Mouse (Mus musculus) heart, embryonic 13.5 days (tissue): ENCODE data around the gene Srsf11. TPM values are rescaled to one million over a fixed set of nuclear protein-coding genes. Genes with fewer than 3 reads are reported as not detected.

ENCODE experiments used
- ATAC-seq: fragments of 200-750 bp; cut with Nextera tagmentation; 2 replicates; pipeline ENCODE4 v1.8.0; 2017; ENCODE audit warnings: moderate TSS enrichment; ENCODE audit not compliant: insufficient number of reproducible peaks, low FRiP score, low TSS enrichment; ENCODE audit errors: extremely low read depth
- H3K27ac ChIP-seq: fragments of 300-500 bp; sonication (generic); replicated peaks from 2 replicates; pipeline ENCODE4 v1.5.1; 2015; ENCODE audit warnings: moderate library complexity, mild to moderate bottlenecking, inconsistent platforms
- H3K27me3 ChIP-seq: fragments of 300-500 bp; sonication (generic); replicated peaks from 2 replicates; pipeline ENCODE4 v1.6.1; 2015; ENCODE audit warnings: mild to moderate bottlenecking, inconsistent platforms
- H3K36me3 ChIP-seq: fragments of 300-500 bp; sonication (generic); 2 replicates; pipeline ENCODE4 v1.6.1; 2015; ENCODE audit warnings: mild to moderate bottlenecking, inconsistent platforms
- H3K4me1 ChIP-seq: fragments of 300-500 bp; sonication (generic); 2 replicates; pipeline ENCODE4 v1.6.1; 2015; ENCODE audit warnings: inconsistent platforms
- H3K4me2 ChIP-seq: fragments of 300-500 bp; sonication (generic); 2 replicates; pipeline ENCODE4 v1.6.1; 2015; ENCODE audit warnings: inconsistent platforms, mild to moderate bottlenecking, moderate library complexity
- H3K4me3 ChIP-seq: fragments of 300-500 bp; sonication (generic); 2 replicates; pipeline ENCODE4 v1.5.1; 2015; ENCODE audit warnings: moderate library complexity, mild to moderate bottlenecking, inconsistent platforms
- H3K9ac ChIP-seq: fragments of 300-500 bp; sonication (generic); 2 replicates; pipeline ENCODE4 v1.6.1; 2015; ENCODE audit warnings: inconsistent platforms, mild to moderate bottlenecking, moderate library complexity
- H3K9me3 ChIP-seq: fragments of 300-500 bp; sonication (generic); 2 replicates; pipeline ENCODE4 v1.6.1; 2016; ENCODE audit warnings: inconsistent platforms
- WGBS: fragments of 180-500 bp; shearing (Covaris S2); methylation state at CpG from one replicate; pipeline ENCODE4 v1.1.7; 2015; ENCODE audit warnings: mixed read lengths; 5-methylcytosine and 5-hydroxymethylcytosine counted together
- polyA plus RNA-seq: library from polyadenylated mRNA; unstranded; fragments of >200 nt; fragmentation: Nextera tagmentation; extraction: Ambion mirVana; gene quantifications from 2 replicates; pipeline ENCODE4 v1.2.1, GENCODE M21; 2015

The Srsf11 gene
- polyA plus RNA-seq, 1 experiment from 2014 or later = 161 TPM

GRCm38 (mm10) chr3:158040755-158041154 lies 4.3 kb upstream of the Srsf11 start:
- Histone ChIP-seq H3K27ac (no peak overlapping the region), H3K9me3 (no peaks in the 10 kb centered on the region), H3K9ac (no peak overlapping the region), H3K36me3 (peaks cover 7% of the 10 kb centered on the region), H3K27me3 (no peaks in the 10 kb centered on the region), H3K4me3 (no peak overlapping the region), H3K4me1 (peaks cover 8% of the 10 kb centered on the region), H3K4me2 (no peak overlapping the region)
- ATAC-seq = no peak
- WGBS = 89% methylated on average over 2 of the region's 2 CpGs

GRCm38 (mm10) chr3:158038106-158038505 lies 1.7 kb upstream of the Srsf11 start:
- Histone ChIP-seq H3K4me3 (no peak overlapping the region), H3K9me3 (no peaks in the 10 kb centered on the region), H3K4me2 (peak overlapping the region; percentile 85; the same call in 1 of the 2 replicates), H3K27me3 (no peaks in the 10 kb centered on the region), H3K36me3 (peaks cover 6% of the 10 kb centered on the region), H3K4me1 (peaks cover 24% of the 10 kb centered on the region), H3K27ac (no peak overlapping the region), H3K9ac (no peak overlapping the region)
- 91% methylated on average over 3 of the region's 3 CpGs for WGBS
- ATAC-seq = no peak

- WGBS = 2% methylated on average over 11 of the region's 11 CpGs
- Histone ChIP-seq H3K4me3 (peak overlapping the region; percentile 79), H3K4me1 (peaks cover 34% of the 10 kb centered on the region), H3K4me2 (peak overlapping the region; percentile 85), H3K9me3 (no peaks in the 10 kb centered on the region), H3K27ac (peak overlapping the region; percentile 92), H3K9ac (peak overlapping the region; percentile 92), H3K36me3 (peaks cover 6% of the 10 kb centered on the region), H3K27me3 (no peaks in the 10 kb centered on the region)
- no peak for ATAC-seq
Observed at GRCm38 (mm10) chr3:158035866-158036265, 573 bp downstream of the Srsf11 start.

GRCm38 (mm10) chr3:158032106-158032505 lies 4.3 kb downstream of the Srsf11 start:
- peak overlapping the region; percentile 94 for H3K9ac ChIP-seq
- WGBS = 9% methylated on average over 4 of the region's 4 CpGs
- peak overlapping the region; percentile 96 for H3K27ac ChIP-seq
- peaks cover 43% of the 10 kb centered on the region for H3K4me1 ChIP-seq
- H3K27me3 ChIP-seq = no peaks in the 10 kb centered on the region
- no peaks in the 10 kb centered on the region for H3K9me3 ChIP-seq
- H3K4me2 ChIP-seq = peak overlapping the region; percentile 81
- peaks cover 8% of the 10 kb centered on the region for H3K36me3 ChIP-seq
- ATAC-seq = no peak
- H3K4me3 ChIP-seq = peak overlapping the region; percentile 87

GRCm38 (mm10) chr3:158031371-158031925 lies 5.0 kb downstream of the Srsf11 start:
- WGBS = under 1% methylated on average over 61 of the region's 61 CpGs
- ATAC-seq = peak; percentile 78
- Histone ChIP-seq H3K9me3 (no peaks in the 10 kb centered on the region), H3K27me3 (no peaks in the 10 kb centered on the region), H3K36me3 (peaks cover 15% of the 10 kb centered on the region), H3K4me3 (peak overlapping the region; percentile 87), H3K4me2 (peak overlapping the region; percentile 81), H3K9ac (peak overlapping the region; percentile 94), H3K4me1 (peaks cover 43% of the 10 kb centered on the region), H3K27ac (peak overlapping the region; percentile 96)

GRCm38 (mm10) chr3:158009762-158010320 lies 26.6 kb downstream of the Srsf11 start:
- H3K4me1 ChIP-seq = peaks cover 8% of the 10 kb centered on the region; the same call in 1 of the 2 replicates
- no peak overlapping the region for H3K9ac ChIP-seq
- no peak overlapping the region for H3K4me2 ChIP-seq
- H3K9me3 ChIP-seq = no peaks in the 10 kb centered on the region
- H3K27ac ChIP-seq = no peak overlapping the region
- H3K27me3 ChIP-seq = no peaks in the 10 kb centered on the region
- no peak overlapping the region for H3K4me3 ChIP-seq
- ATAC-seq = no peak
- WGBS = 23% methylated on average over 1 of the region's 1 CpGs
- H3K36me3 ChIP-seq = peaks cover 78% of the 10 kb centered on the region

GRCm38 (mm10) chr3:158008647-158009046 lies 27.8 kb downstream of the Srsf11 start:
- H3K27ac ChIP-seq = no peak overlapping the region
- H3K27me3 ChIP-seq = no peaks in the 10 kb centered on the region
- peaks cover 8% of the 10 kb centered on the region; the same call in 1 of the 2 replicates for H3K4me1 ChIP-seq
- H3K4me2 ChIP-seq = no peak overlapping the region
- H3K9me3 ChIP-seq = no peaks in the 10 kb centered on the region
- no peak overlapping the region for H3K9ac ChIP-seq
- no peak overlapping the region for H3K4me3 ChIP-seq
- 61% methylated on average over 1 of the region's 1 CpGs for WGBS
- peaks cover 77% of the 10 kb centered on the region for H3K36me3 ChIP-seq
- no peak for ATAC-seq

- WGBS = 53% methylated on average over 1 of the region's 1 CpGs
- no peaks in the 10 kb centered on the region for H3K9me3 ChIP-seq
- no peak overlapping the region for H3K27ac ChIP-seq
Observed at GRCm38 (mm10) chr3:157998742-157999369, 37.6 kb downstream of the Srsf11 start.

GRCm38 (mm10) chr3:157995726-157996125 lies 40.7 kb downstream of the Srsf11 start:
- Histone ChIP-seq H3K27me3 (no peaks in the 10 kb centered on the region), H3K4me1 (no peaks in the 10 kb centered on the region), H3K36me3 (peaks cover 41% of the 10 kb centered on the region), H3K4me3 (no peak overlapping the region), H3K9me3 (no peaks in the 10 kb centered on the region), H3K27ac (no peak overlapping the region), H3K4me2 (no peak overlapping the region), H3K9ac (no peak overlapping the region)
- no peak for ATAC-seq
- WGBS = 96% methylated on average over 2 of the region's 2 CpGs

More at GRCm38 (mm10) chr3:157998742-157999369, 37.6 kb downstream of the Srsf11 start:
- Histone ChIP-seq H3K4me2 (no peak overlapping the region), H3K4me1 (no peaks in the 10 kb centered on the region), H3K4me3 (no peak overlapping the region), H3K27me3 (no peaks in the 10 kb centered on the region), H3K9ac (no peak overlapping the region), H3K36me3 (peaks cover 54% of the 10 kb centered on the region)
- ATAC-seq = no peak

GRCm38 (mm10) chr3:157993322-157993721 lies 43.1 kb downstream of the Srsf11 start:
- Histone ChIP-seq H3K4me2 (no peak overlapping the region), H3K9me3 (no peaks in the 10 kb centered on the region), H3K27me3 (no peaks in the 10 kb centered on the region), H3K9ac (no peak overlapping the region), H3K36me3 (peaks cover 59% of the 10 kb centered on the region), H3K4me1 (no peaks in the 10 kb centered on the region), H3K4me3 (no peak overlapping the region), H3K27ac (no peak overlapping the region)
- no peak for ATAC-seq

- Histone ChIP-seq H3K4me2 (no peak overlapping the region), H3K4me3 (no peak overlapping the region), H3K27ac (no peak overlapping the region), H3K9me3 (no peaks in the 10 kb centered on the region), H3K36me3 (peaks cover 16% of the 10 kb centered on the region), H3K27me3 (no peaks in the 10 kb centered on the region), H3K4me1 (no peaks in the 10 kb centered on the region), H3K9ac (no peak overlapping the region)
- ATAC-seq = no peak
Observed at GRCm38 (mm10) chr3:157979619-157980018, 56.8 kb downstream of the Srsf11 start.

- H3K4me3 ChIP-seq = no peak overlapping the region
- H3K27me3 ChIP-seq = no peaks in the 10 kb centered on the region
- peaks cover 18% of the 10 kb centered on the region for H3K36me3 ChIP-seq
- no peak overlapping the region for H3K9ac ChIP-seq
- H3K4me1 ChIP-seq = no peaks in the 10 kb centered on the region
- ATAC-seq = no peak
- no peak overlapping the region for H3K27ac ChIP-seq
- H3K9me3 ChIP-seq = no peaks in the 10 kb centered on the region
- 96% methylated on average over 2 of the region's 2 CpGs for WGBS
- no peak overlapping the region for H3K4me2 ChIP-seq
Observed at GRCm38 (mm10) chr3:157973236-157973635, 63.2 kb downstream of the Srsf11 start.
